Mouse (Mus musculus): ENCODE data around the gene Baz2a. TPM values are rescaled to one million over a fixed set of nuclear protein-coding genes. Genes with fewer than 3 reads are reported as not detected.

The Baz2a gene
- polyA plus RNA-seq, 1 experiment from 2014 or later, result 17.2 TPM

DNA sequence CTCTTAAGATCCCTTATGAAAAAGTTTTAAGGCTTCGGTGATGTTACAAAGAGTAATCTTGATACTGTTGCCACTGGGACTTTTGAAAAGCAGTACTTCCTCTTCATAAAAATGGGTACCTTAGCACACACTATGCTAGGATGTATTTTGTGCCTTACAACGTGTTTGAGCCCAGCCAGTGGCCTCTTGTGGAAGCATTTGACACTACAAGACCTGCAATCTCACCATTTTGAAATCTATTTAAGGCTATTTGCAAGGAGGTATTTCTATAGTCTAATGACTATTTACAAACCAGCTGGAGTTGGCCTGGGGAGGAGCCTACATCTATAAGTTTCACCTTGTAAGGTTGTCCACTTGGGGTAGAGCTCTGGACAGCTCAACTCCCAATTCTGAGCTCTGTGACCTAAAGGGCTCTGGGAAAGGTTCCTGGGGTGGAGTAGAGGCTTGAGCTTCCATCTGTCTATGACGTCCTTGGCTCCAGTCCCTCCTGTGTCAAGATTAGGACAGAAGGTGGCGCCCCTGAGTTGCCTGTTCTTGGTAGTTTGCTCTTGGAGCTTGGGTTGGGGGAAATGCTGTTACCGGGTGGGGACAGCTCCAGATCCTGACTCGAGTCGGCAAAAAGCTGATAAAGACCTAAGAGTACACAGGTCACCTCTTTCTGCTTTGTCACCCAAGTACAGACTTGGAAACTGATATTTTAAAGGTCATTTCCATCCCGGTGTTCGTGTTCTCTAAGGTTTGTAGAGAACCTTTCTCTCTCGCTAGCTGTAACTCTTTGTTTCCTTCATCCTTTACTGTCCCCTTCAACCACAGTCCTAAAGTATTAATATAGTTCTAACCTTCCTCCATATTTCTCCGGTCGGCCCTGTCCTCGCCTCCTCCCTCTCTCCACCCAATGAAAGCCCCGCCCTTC, 470 bp upstream of the Baz2a start:
- Histone ChIP-seq H3K36me3 (ENCODE audit: control insufficient read depth, insufficient read depth, low read length) (peaks cover 48% of the 10 kb centered on the region), H3K4me3 (ENCODE audit: control insufficient read depth in 1 of 2, insufficient read depth in 1 of 2, low read depth in 1 of 2, low read length in 2 of 2) (peak overlapping the region; percentile 91; a peak in 3 of 4 replicates), H3K4me2 (ENCODE audit: low read length) (peak overlapping the region; percentile 96), H3K9me3 (ENCODE audit: control insufficient read depth, low read length) (no peaks in the 10 kb centered on the region), H3K27me3 (ENCODE audit: control insufficient read depth, insufficient read depth, low read length) (no peaks in the 10 kb centered on the region), H3K4me1 (ENCODE audit: control insufficient read depth in 2 of 2, insufficient read depth in 2 of 2, low read length in 2 of 2) (peaks cover 22 to 52% of the 10 kb centered on the region in 2 experiments), H3K27ac (replicated peaks in 1 of 2; ENCODE audit: control insufficient read depth in 1 of 2, insufficient read depth in 1 of 2, low read depth in 2 of 2, low read length in 2 of 2) (peak overlapping the region; percentile 69 to 98), H3K9ac (ENCODE audit: low read length) (peak overlapping the region; percentile 94)
- 6% methylated on average over 14 of the region's 14 CpGs for WGBS
- ATAC-seq (ENCODE audit: insufficient number of reproducible peaks, insufficient read depth, low FRiP score, low read depth), result peak; percentile 47

DNA sequence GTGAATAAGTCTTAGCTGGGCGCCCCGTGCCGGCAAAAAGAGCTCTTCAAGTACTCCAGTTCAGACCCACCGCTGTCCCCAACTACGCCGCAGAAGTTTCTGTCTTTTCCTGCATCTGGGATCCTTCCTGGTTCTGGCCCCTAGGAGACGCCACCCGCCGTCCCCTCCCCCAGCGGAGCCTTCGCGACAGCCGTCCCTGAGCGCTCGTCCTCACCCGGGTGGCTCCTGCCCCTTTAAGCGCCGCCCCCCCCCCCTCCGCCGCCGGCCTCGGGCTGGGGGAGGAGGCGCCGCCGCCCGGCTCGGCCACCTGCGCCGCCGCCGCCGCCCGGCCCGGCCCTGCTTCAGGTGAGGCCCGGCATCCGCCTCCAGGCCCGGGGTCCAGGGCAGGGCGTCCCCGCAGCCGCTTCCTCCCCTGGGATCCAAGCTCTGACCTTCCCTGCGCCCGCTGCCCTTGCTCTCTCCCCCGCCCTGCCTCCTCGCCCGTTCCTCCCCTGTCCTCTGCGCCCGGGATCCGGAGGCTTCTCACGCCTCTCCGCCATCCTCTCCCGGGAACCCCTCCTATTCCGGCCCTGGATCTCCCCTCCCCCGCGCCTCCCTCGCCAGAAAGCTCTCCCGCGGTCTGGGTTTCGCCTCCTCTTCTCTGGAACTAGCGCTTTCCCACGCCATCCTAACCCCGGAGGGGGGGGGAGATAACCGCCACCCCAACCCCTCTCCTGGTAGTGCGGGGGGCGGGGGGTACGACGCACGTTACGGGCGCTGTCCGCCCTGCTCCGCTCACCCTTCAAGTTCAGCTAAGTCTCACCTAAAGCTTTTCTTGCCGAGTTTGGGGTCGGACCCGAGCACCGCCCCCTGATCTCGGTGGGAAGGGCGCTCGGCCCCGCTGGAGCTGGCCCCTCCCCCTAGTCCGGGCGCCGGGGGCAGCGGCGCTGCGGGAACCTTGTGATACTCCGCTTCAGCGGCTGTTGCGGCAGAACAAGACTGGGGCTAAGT, 1.4 kb downstream of the Baz2a start:
- Histone ChIP-seq H3K4me3 (ENCODE audit: control insufficient read depth in 1 of 2, insufficient read depth in 1 of 2, low read depth in 1 of 2, low read length in 2 of 2) (peak overlapping the region; percentile 91), H3K27ac (replicated peaks in 1 of 2; ENCODE audit: control insufficient read depth in 1 of 2, insufficient read depth in 1 of 2, low read depth in 2 of 2, low read length in 2 of 2) (peak overlapping the region; percentile 93 to 98), H3K4me1 (ENCODE audit: control insufficient read depth in 2 of 2, insufficient read depth in 2 of 2, low read length in 2 of 2) (peaks cover 23 to 51% of the 10 kb centered on the region in 2 experiments), H3K36me3 (ENCODE audit: control insufficient read depth, insufficient read depth, low read length) (peaks cover 29% of the 10 kb centered on the region), H3K9ac (ENCODE audit: low read length) (peak overlapping the region; percentile 94), H3K4me2 (ENCODE audit: low read length) (peak overlapping the region; percentile 96), H3K9me3 (ENCODE audit: control insufficient read depth, low read length) (no peaks in the 10 kb centered on the region), H3K27me3 (ENCODE audit: control insufficient read depth, insufficient read depth, low read length) (no peaks in the 10 kb centered on the region)
- under 1% methylated on average over 77 of the region's 88 CpGs for WGBS
- peak; percentile 58 for ATAC-seq (ENCODE audit: insufficient number of reproducible peaks, insufficient read depth, low FRiP score, low read depth)

DNA sequence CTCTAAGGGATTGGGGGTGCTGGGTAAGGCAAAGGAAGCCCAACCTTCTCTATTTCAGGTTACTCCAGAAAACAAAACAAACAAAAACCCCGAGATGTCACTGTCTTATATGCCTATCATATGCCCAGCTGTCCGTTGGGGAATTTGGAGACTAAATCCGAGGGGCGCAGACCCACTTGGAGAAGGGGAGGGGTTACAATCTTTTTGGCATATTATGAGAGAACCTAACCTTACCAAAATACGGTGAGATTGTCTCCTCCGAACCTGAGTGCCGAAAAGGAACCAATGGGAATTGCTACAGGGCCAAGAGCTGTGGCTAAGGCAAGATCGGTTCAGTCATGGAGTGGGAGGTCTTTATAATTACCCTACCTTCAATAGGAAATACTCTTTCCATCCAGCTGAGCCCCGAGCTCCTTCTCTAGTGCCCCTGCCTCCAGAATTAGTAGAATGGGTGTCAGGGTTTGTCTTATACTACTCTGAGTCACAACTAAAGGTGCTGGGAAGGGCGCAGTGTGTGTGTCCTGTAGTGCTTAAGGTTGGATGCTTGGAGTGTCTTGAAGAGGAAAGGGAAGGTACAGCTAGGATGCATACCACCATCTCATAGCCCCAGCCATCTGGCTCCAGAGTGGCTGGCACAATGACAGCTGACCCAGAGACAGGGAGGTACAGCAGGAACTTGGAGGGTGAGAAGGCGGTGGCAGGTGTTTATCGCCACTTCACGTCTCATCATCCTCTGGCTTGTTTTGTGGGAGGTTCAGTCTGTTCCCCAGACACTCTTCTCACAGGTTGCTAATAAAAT, 2.3 kb downstream of the Baz2a start:
- H3K4me1 ChIP-seq (ENCODE audit: control insufficient read depth in 2 of 2, insufficient read depth in 2 of 2, low read length in 2 of 2), result peaks cover 23 to 55% of the 10 kb centered on the region in 2 experiments

DNA sequence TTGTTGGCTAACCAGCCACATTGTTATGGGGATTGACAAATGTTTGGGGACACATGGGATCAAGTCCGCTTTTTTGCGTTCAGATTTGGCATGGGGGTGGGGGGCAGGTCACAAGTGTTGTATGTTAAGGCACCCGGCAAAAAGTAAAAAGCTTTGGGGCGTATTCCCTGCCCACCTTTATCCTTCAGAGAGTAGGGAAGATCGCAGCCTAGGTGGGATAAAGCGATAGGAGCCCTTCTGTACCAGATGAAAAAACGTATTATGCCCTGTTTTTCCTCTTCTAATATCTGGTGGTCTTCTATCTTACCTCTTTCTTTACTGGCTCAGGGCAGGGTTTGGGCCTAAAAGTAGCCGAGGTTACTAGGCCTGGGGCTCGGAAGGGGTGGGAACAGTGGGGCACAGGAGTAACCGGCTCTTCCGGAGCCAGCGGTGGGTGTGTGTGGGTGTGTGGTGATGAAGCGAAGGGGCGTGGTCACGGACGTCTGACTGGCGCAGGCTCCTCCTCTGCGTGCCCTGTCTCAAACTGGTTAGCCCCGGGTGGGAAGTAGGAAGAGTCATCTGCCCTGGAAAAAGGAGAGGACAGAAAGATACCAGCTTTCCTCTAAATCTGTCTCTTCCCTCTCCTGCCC, 3.1 kb downstream of the Baz2a start:
- Histone ChIP-seq H3K4me2 (ENCODE audit: low read length) (peak overlapping the region; percentile 96), H3K27me3 (ENCODE audit: control insufficient read depth, insufficient read depth, low read length) (no peaks in the 10 kb centered on the region), H3K36me3 (ENCODE audit: control insufficient read depth, insufficient read depth, low read length) (peaks cover 13% of the 10 kb centered on the region), H3K4me3 (ENCODE audit: control insufficient read depth in 1 of 2, insufficient read depth in 1 of 2, low read depth in 1 of 2, low read length in 2 of 2) (peak overlapping the region; percentile 14 to 91; a peak in 3 of 4 replicates), H3K9me3 (ENCODE audit: control insufficient read depth, low read length) (no peaks in the 10 kb centered on the region), H3K9ac (ENCODE audit: low read length) (peak overlapping the region; percentile 94), H3K27ac (replicated peaks in 1 of 2; ENCODE audit: control insufficient read depth in 1 of 2, insufficient read depth in 1 of 2, low read depth in 2 of 2, low read length in 2 of 2) (peak overlapping the region; percentile 93 to 98), H3K4me1 (ENCODE audit: control insufficient read depth in 2 of 2, insufficient read depth in 2 of 2, low read length in 2 of 2) (peaks cover 23 to 54% of the 10 kb centered on the region in 2 experiments)
- ATAC-seq (ENCODE audit: insufficient number of reproducible peaks, insufficient read depth, low FRiP score, low read depth), result peak; percentile 49
- 11% methylated on average over 19 of the region's 19 CpGs for WGBS

More for the DNA sequence above, 2.3 kb downstream of the Baz2a start:
- WGBS, result 25% methylated on average over 13 of the region's 13 CpGs
- Histone ChIP-seq H3K27ac (replicated peaks in 1 of 2; ENCODE audit: control insufficient read depth in 1 of 2, insufficient read depth in 1 of 2, low read depth in 2 of 2, low read length in 2 of 2) (peak overlapping the region; percentile 93 to 98), H3K27me3 (ENCODE audit: control insufficient read depth, insufficient read depth, low read length) (no peaks in the 10 kb centered on the region), H3K9me3 (ENCODE audit: control insufficient read depth, low read length) (no peaks in the 10 kb centered on the region), H3K4me2 (ENCODE audit: low read length) (peak overlapping the region; percentile 96), H3K9ac (ENCODE audit: low read length) (peak overlapping the region; percentile 94), H3K36me3 (ENCODE audit: control insufficient read depth, insufficient read depth, low read length) (peaks cover 20% of the 10 kb centered on the region), H3K4me3 (ENCODE audit: control insufficient read depth in 1 of 2, insufficient read depth in 1 of 2, low read depth in 1 of 2, low read length in 2 of 2) (peak overlapping the region; percentile 91)
- no peak for ATAC-seq (ENCODE audit: insufficient number of reproducible peaks, insufficient read depth, low FRiP score, low read depth)

DNA sequence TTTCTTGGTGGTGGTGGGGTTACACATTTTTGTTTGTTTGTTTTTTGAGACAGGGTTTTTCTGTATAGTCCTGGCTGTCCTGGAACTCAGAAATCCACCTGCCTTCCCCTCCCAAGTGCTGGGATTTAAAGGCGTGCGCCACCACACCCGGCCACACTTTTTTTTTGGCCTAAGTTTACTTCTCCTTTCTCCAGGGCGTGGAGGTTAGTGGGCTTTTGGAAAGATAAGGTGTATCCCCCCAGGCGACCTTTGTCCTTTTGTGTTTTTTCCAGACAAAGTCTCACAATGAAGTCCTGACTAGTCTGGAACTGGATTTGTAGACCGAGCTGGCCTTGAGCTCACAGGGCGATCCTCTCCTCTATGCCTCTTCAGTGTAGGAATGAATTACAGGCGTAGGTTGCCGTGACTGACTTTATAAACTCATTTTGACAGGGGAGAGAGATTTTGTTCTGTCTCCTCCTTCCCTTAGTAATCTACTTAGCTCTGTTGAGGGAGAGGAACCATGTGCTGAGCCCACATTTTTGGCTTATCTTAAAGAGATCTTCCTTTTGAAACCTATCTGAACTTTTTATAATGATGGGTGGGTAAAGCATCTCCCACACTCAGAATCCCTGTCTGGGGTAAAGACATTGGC, 3.7 kb downstream of the Baz2a start:
- 39% methylated on average over 9 of the region's 9 CpGs for WGBS
- Histone ChIP-seq H3K4me1 (ENCODE audit: control insufficient read depth in 2 of 2, insufficient read depth in 2 of 2, low read length in 2 of 2) (peaks cover 23 to 51% of the 10 kb centered on the region in 2 experiments), H3K27ac (replicated peaks in 1 of 2; ENCODE audit: control insufficient read depth in 1 of 2, insufficient read depth in 1 of 2, low read depth in 2 of 2, low read length in 2 of 2) (peak overlapping the region; percentile 11 to 98; a peak in 1 of 4 replicates), H3K36me3 (ENCODE audit: control insufficient read depth, insufficient read depth, low read length) (peaks cover 6% of the 10 kb centered on the region), H3K9ac (ENCODE audit: low read length) (peak overlapping the region; percentile 94), H3K4me3 (ENCODE audit: control insufficient read depth in 1 of 2, insufficient read depth in 1 of 2, low read depth in 1 of 2, low read length in 2 of 2) (peak overlapping the region in 1 of 2 experiments; percentile 91; a peak in 2 of 4 replicates), H3K27me3 (ENCODE audit: control insufficient read depth, insufficient read depth, low read length) (no peaks in the 10 kb centered on the region), H3K4me2 (ENCODE audit: low read length) (peak overlapping the region; percentile 96), H3K9me3 (ENCODE audit: control insufficient read depth, low read length) (no peaks in the 10 kb centered on the region)
- ATAC-seq (ENCODE audit: insufficient number of reproducible peaks, insufficient read depth, low FRiP score, low read depth), result no peak

DNA sequence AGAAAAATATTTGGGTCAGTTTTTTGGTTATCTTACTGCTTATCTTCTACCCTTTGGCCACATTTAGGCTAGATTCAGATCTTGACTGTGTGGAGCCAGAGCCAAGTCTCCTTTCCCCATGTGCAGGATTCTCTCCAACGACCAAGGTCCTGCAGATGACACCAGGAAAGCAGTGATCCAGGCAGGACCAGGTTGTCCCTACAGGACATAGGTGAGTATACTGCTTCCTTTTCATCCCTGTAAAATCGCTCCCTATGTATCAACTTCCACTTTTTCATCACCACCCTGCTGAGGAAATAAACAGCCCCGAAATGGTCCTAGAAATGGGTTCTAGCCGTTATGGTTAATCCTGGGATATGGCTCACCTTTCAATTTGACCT, 4.9 kb downstream of the Baz2a start:
- Histone ChIP-seq H3K36me3 (ENCODE audit: control insufficient read depth, insufficient read depth, low read length) (peaks cover 5% of the 10 kb centered on the region; the same call in 1 of the 2 replicates), H3K27ac (replicated peaks in 1 of 2; ENCODE audit: control insufficient read depth in 1 of 2, insufficient read depth in 1 of 2, low read depth in 2 of 2, low read length in 2 of 2) (no peak overlapping the region), H3K9me3 (ENCODE audit: control insufficient read depth, low read length) (no peaks in the 10 kb centered on the region), H3K9ac (ENCODE audit: low read length) (no peak overlapping the region), H3K4me1 (ENCODE audit: control insufficient read depth in 2 of 2, insufficient read depth in 2 of 2, low read length in 2 of 2) (peaks cover 23 to 42% of the 10 kb centered on the region in 2 experiments), H3K4me2 (ENCODE audit: low read length) (peak overlapping the region; percentile 14), H3K4me3 (ENCODE audit: control insufficient read depth in 1 of 2, insufficient read depth in 1 of 2, low read depth in 1 of 2, low read length in 2 of 2) (peak overlapping the region in 1 of 2 experiments; percentile 100; a peak in 1 of 4 replicates), H3K27me3 (ENCODE audit: control insufficient read depth, insufficient read depth, low read length) (no peaks in the 10 kb centered on the region)
- WGBS, result 19% methylated on average over 4 of the region's 4 CpGs
- ATAC-seq (ENCODE audit: insufficient number of reproducible peaks, insufficient read depth, low FRiP score, low read depth), result no peak
